Mouse (Mus musculus): ENCODE results near the gene Mapk11.

The Mapk11 gene

DNA sequence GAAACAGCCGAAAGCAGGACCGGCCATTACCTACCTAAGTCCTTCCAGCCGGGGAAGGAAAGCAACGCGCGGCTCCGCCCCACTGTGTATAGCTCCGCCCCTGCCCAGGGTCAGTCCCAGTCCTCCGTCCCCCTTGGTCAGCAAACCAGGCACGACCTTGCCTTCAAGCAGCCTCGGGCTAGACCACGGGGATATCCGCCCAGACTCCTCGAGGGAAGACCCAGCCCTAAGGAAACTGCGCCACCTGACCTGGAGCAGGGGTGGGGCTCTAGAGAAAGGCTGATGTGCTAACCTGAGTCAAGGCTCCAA, 24.4 kb upstream of the Mapk11 start:
- DNase-seq (ENCODE audit: inconsistent ontology term): peak; percentile 48

DNA sequence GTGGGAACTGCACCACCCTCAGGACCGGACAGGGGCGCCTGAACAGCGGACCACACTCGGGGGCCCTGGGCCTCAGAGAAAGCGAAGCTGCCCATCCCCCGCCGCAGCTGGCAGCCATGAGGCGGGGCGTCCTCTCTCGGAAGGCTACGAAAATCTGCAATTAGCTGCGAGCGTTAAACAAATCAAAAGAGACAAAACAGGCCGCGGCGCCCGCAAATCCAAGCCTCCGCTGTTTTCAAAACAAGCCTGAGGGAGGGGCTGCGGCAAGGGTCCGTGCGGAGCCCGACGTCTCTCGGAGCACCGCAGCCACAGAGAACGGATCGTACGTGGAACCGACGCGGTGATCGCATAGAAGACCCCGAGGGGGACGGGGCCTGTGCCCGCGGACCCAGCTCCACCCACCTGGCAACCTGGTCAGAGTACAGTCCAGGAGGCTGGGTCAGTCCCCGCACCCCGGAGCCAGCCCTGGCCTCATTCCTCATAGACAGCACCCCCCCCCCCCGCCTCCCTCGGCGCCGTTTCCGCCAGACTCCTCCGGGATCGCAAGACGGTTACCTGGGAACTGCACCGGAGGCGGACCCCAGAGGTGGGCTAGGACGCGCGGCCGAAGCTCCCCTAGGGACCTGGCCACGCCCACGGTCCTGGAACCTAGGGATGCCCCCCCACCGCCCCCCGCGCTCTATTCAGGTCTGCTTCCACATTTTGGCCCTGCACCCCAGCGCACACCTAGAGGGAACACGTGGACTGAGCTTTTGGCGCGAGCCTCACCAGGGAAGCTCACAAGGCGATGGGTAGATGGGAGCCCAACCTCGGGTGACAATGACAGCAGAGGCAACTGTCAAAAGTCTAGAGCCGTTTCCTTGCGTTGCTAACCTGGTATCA, 23.8 kb upstream of the Mapk11 start:
- peak; percentile 56 for DNase-seq (ENCODE audit: inconsistent ontology term)

DNA sequence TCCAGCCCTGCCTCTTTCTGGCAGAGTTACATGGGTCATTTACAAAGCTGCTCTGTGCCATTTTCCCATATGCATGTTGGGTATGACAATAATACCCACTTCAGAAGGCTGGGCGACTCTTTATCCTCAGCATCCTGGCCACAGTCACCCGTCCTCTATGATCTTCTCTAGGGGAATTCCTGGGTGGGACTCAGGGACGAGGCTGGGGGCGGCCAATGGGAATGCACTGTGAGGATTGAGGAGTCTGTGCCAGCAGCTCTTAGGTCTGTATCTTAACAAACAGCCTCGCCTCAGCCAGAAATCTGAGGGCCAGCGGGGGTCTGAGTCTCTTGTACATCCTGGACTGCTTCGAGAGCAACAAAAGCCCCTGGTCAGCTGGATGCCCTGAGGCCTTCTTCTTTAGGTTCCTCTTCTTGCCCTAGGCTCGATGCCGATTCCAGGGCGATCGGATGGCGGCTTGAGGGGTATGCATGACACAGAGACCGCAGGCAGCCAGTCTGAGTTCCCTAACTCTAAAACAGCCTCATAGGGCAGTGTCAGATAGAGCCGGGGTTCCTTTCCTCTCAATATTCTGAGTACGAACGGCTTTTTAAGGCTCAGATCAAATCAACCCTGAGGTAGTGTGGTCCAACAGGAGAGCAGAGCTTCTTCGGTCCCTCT, 23.0 kb upstream of the Mapk11 start:
- peak; percentile 79 for DNase-seq (ENCODE audit: inconsistent ontology term)

DNA sequence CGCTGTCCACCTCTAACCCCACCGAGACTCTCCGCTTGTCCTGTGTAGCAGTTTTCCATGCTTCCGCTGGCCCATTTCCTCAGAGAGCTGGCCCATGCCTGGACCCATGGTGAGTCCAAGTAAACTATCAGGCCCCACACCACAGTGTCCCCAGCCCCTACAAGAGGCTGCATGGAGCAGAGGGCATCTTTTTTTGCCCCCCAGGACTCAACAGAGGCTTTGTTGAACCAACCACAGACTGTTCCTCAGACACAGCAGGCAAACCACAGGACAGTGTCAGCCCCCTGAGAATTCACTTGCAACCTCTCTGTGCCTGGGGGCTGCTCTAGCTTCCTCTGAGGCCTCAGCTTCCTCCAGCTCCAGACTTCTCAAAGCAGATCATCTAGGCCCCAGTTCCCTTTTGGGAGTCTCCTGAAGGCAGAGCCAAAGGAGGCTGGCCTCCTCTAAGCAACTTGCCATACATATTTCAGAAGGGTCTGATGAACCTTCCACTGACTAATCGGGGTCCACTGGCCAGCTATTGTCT, 22.2 kb upstream of the Mapk11 start:
- no peak for DNase-seq (ENCODE audit: inconsistent ontology term)

DNA sequence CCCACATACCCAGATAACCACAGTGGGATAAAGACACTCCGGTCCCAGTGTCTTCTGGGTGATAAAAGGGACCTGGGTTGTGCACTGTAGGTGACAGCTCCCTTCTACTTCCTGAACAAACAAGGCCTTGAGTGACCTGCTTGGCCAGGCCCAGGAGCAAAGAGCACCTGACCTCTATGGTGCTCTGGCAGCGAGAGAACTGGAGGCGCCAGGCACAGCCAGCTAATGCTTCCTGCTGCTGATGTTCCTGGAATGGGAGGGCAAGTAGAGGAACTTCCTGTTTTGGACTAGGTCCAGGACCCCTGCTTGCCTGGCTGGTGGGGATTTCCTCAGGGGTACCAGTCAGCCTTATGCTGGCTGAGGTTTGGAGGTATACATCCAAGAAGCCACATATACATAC, 20.7 kb upstream of the Mapk11 start:
- DNase-seq (ENCODE audit: inconsistent ontology term): no peak

DNA sequence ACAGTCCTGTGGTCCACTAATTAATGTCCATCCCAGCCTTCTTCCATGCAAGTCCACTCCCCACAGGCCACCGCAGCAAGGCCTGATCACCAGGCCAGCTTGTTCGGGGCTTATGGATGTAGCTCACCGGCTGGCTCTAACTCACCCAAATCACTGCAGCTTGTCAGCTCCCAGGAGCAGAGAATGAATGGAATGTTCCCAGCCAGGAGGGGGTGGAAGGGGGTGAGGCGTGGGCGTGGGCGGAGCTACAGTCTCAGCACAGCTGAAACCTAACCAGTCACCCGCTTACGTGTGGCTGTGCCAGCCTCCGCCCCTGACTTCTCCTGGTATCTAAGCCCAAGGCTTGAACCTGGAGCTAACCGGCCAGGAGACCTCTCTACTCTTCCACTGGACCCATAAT, 20.0 kb upstream of the Mapk11 start:
- DNase-seq (ENCODE audit: inconsistent ontology term): peak; percentile 99

DNA sequence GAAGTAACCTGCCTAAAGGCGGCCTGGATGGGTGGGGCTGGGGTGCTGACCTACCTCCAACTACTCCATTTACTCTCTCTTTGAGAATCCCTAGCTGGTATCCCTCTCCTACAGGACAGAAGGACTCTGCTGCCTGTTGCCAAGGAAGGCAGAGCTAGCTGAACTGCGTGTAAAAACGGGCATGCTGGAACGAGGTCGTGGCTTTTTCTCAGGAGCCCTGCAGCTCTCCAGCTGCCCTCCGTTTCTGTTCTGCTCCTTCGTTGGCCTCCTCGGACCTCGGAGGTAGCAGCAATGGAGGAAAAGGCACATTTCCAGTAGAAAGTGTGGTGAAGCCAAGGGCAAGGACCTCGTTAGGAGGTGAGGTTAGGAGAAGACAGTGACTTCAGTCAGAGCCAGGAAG, 19.5 kb upstream of the Mapk11 start:
- no peak for DNase-seq (ENCODE audit: inconsistent ontology term)

DNA sequence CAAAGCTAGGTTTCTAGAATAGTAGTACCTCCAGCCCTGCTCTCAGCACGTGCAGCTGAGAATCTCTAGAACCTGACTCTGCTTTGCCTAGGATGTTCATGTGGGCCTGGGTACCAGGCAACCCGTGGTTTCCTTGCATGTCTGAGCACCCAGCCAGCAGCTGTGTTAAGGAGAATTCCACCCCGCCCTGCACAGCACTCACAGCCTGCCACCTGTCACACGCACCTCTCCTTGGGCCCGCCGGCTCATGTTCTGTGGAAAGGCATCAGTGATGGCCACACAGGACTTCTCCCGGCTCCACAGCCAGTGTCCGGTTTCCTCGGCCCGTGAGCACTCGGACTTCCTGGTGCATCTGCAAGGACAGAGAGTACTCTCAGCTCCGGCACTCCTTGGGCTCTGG, 16.1 kb upstream of the Mapk11 start:
- no peak for DNase-seq (ENCODE audit: inconsistent ontology term)

DNA sequence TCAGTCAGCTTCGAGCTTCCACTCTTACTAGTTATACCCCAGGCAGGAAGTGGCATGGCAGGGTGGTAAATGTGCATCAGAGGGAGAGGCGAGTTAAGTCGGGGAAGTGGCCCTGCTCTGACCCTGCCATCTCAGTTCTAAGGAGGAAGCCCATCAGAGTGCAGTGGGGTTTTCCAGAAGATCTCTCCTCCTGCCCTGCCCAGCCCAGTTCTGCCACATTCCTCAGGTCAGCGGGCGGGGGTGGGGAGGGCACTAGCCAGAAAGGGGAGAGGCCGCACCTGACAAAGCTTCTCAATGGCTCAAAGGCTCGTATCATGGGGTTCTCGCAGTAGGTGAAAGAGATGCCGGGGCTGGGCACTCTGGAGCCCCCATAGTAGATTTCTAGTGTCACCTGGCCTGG, 12.0 kb upstream of the Mapk11 start:
- no peak for DNase-seq (ENCODE audit: inconsistent ontology term)

DNA sequence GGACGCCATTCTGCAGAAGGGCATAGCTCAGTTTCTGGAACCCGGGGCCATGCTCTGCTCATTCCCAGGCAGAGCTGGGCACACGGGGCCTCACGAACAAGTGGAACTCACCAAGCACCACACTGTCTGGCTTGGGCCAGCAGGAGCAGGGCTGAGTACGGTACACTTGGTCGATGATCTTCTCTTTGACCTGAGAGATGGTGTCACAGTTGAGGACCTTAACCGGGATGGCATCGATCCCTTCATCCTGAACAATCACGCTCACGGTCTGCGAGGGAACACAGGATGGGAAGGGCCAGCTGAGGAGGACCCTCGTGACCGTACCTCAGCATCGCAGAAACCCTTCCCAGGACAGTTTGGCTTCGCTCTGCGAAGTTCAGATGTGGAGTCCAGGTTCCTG, 9.1 kb upstream of the Mapk11 start:
- DNase-seq (ENCODE audit: inconsistent ontology term): no peak

DNA sequence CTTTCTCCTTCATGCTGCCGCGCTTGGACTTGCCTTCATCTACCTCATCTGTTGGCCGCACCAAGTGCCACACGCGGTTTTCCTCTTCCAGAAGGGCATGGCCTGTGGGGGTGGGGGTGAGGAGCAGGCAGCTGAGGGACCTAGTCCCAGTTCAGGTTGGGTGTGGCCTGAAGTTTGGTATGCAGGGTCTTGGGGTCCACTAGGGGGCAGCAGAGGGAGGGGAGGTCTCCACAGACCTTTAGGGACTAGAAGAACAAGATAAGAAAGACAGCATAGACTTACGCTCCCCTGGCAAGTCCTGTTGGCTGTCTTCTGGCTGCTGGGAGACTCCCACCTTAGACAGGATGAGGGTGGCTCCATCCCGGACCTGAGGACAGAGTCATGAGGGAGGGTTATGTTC, 8.5 kb upstream of the Mapk11 start:
- DNase-seq (ENCODE audit: inconsistent ontology term): peak; percentile 72

DNA sequence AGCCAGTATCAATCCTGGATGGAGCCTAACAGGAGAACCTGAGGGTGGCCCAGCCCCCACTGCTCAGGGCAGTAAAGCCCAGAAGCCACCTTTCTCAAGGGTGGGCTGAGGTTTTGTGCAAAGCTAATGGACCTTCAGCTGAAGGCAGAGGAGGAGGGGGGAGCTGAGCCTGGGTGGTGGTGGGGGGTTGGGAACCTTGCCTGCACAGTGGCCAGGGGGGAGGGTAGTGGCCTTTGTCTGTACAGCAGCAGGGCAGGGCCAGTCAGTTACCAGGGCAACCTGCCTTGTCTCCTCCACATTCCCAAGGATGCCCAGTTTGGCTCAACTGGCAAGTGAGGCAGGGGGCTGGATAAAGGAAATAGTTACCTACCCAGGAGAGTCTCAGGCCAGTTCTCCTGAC, 2.9 kb upstream of the Mapk11 start:
- no peak for DNase-seq (ENCODE audit: inconsistent ontology term)

DNA sequence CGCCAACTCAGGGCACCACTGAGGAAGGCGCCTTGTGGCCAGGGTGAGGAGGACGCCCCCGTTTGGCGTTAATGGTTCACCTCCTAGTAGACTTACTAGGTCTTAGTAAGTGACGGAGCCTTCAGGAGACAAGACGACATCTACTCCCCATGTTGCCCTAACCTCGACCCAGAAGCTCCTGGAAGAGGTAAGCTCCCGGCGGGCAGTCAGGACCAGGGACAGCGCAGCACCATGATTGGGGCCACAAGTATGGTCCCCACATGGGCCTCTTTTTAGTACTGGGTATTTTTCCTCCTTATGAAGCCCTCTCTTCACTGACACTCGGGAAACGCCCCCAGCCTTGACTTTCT, 588 bp upstream of the Mapk11 start:
- peak; percentile 68 for DNase-seq (ENCODE audit: inconsistent ontology term)

DNA sequence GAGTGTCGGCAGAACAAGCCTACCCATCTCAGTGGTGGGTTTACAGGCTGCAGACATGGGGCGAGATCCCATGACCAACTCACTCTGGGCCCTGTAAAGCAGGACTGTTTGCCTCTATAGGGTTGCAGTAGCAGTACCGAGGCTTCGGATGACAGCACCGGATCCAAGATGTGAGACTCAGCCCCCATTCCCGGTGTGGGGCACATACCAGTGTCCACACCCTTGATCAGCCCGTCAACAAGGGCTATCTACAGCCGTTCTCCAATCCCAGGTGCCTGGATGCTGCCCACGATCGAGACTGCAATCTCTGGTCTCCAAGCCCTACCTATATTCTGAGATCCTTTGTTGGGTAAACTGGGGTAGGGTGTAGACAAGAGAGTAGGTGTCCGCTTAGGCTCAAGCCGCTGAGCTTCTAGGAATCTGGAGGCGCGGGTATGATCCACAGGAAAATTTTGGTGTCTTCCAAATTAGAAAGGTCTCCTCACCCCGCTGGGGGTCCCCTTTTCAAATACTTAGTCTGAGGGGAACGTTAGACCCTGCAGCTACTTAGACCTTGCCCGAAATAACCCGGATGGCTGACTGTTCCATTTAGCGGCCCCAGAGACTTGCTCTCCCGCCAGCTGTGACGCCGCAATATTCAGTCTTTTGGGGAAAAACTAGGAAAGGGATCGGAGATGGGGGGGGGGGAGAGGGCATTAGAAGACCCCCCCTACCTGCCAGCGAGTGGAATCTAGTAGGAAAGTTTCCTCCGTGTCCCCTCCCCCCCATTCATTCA, 745 bp downstream of the Mapk11 start:
- no peak for DNase-seq (ENCODE audit: inconsistent ontology term)

DNA sequence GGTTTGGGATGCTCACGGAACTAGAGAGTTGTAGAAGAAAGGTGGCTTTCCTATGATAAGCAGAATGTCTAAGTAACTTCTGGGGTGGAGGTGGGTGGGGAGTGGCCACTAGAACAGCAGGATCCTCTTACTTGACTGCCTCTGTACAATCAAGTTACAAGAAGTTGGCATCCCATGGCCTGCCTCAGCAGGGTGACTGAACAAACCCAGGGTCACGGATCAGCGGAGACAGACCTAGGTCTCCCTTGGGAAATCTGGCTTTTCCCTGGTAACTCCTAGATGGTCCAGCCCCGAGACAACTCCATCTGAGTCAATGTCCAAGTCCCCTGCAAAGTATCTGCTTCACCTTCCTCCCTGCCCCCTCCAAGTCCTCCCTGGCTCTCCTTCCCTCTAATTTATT, 1.5 kb downstream of the Mapk11 start:
- DNase-seq (ENCODE audit: inconsistent ontology term): no peak

DNA sequence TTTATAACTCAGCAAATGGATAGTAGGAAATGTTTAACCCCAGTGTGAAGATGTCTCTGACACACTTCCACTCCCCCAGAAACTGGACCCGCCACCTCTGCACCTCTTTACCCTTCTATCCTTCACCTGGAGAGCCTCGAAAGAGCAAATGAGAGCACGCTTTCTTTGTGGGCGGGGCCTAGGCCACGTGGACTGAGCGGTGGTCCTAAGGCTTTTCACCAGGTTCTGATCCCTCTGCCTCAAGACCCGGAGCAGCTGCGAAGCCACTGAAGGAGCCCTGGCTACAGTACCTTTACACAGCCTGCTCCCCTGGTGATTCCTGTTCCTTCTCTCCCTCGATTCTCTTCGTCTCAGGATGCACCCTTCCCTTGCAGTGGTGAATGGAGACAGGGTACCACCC, 2.0 kb downstream of the Mapk11 start:
- no peak for DNase-seq (ENCODE audit: inconsistent ontology term)

DNA sequence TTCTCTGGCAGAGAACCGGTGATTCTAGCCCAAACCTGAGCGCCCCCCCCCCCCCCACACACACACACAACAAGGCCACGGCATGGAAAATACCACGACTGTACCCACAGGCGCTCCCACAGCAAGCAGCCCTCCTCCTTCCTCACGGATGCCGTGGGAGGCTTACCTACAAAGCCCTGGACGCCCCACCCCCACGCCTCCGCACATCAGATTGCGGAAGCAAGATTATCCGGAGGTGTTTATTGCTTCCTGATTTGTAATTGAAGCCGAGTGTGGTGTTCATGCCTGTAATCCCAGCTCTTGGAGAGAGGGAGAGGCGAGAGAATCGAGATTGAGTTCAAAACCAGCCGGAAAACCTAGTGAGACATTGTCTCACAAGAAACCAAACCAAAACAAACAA, 2.4 kb downstream of the Mapk11 start:
- no peak for DNase-seq (ENCODE audit: inconsistent ontology term)

DNA sequence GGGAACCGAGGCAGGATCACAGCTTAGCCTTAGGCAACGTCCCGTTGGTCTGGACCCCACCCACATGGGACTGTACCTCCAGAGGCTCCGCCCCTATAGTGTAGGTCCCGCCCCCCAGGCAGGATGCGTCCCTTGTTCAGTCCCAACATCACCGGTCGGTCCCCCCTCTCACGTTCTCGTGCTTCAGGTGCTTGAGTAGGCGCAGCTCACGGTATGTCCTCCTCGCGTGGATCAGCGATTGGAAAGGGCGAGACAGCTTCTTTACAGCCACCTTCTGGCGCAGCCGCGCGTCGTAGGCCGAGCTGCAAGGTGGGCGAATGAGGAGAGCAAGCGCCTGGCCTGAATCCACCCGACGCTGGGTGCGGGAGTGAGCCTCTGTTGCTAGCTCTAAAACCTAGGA, 2.9 kb downstream of the Mapk11 start:
- DNase-seq (ENCODE audit: inconsistent ontology term): peak; percentile 36

DNA sequence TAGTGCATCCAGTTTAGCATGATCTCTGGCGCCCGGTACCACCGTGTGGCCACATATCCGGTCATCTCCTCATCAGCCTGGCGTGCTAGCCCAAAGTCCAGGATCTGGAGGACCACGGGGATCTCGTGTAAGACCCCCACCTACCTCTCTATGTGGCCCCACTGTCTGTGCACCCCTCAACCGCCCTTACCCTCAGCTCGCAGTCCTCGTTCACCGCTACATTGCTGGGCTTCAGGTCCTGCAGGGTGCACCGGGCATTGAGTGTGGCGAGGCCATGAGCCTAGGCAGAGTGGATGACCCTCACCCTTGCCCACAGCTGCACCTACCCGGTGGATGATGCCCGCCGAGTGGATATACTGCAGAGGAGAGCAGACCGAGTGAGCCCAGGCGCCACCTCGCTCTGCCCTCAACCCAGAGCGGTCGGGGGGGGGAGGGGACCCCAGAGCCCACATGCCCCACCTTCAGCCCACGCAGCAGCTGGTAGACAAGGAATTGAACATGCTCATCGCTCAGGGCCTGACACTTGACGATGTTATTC, 3.5 kb downstream of the Mapk11 start:
- DNase-seq (ENCODE audit: inconsistent ontology term): no peak

DNA sequence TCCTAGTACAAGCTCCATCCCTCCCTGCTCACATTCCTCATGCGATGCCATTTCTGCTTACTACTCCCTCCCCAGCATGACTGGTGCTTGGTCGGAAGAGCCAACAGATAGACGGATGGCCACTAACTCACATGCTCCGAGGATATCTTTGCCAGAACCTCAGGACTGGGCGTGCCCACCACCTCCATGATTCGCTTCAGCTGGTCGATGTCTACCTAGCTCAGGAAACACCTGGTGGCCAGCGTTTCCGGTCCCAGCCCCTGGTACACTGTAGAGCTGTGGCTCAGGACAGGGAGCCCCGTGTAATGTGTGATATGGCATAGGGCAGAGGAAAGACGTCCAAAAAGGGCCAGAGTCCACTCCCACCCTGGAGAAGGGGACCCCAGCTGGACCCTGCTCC, 4.5 kb downstream of the Mapk11 start:
- no peak for DNase-seq (ENCODE audit: inconsistent ontology term)

DNA sequence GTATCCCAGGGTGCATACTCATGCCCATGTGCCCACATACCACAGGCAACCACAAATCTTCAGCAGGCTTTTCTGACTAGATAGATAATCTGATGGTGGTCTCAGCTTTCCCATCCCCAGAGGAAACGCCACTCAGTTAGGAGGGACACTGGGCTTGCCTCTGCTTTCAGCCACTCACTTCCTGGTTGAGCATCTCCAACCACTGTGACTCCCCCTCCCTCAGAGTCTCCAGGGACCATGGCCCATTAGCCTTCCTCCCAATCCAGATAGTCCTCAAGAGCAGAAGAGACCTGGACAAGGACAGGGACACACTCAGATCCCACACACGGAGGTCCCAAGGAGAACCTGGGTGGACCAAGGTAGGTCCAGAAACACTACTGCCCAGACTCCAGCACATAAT, 6.3 kb downstream of the Mapk11 start:
- DNase-seq (ENCODE audit: inconsistent ontology term): no peak

DNA sequence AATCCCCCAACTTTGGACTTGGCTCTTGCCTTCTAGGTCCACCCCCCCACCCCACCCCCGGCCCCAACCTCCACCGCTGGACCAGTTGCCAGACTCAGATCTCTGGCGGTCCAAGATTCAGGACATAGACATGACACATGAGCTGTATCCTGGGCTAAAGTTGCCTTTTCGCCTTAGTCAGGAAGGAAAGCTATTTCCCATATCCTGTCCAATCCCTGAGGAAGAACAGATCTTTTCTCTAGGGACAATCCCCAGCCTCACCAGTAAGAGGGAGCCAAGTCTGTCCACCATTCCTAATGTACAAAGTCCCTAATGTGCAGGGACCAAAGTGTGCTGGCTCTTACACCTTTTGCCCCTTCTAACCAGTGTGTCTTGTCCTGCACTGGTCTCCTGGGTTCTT, 7.5 kb downstream of the Mapk11 start:
- no peak for DNase-seq (ENCODE audit: inconsistent ontology term)
